Mouse (Mus musculus) limb, embryonic 12.5 days (tissue): ENCODE measurements at regions not wholly inside any gene's neighbourhood (a gene's known extent, or its start where the extent isn't known, plus 50 kb on each side); places are given as distances from the start of the nearest gene placed in this dataset.

ENCODE experiments used
- ATAC-seq: fragments of 200-750 bp; cut with Nextera tagmentation; 2 replicates; pipeline ENCODE4 v1.8.0; 2017; ENCODE audit warnings: low read depth, moderate TSS enrichment; ENCODE audit not compliant: insufficient number of reproducible peaks, insufficient read depth, low FRiP score, low TSS enrichment
- H3K27ac ChIP-seq: fragments of 300-500 bp; sonication (generic); 2 replicates; pipeline ENCODE4 v1.5.1; 2016; ENCODE audit warnings: mild to moderate bottlenecking, moderate library complexity
- H3K27me3 ChIP-seq: fragments of 300-500 bp; sonication (generic); 2 replicates; pipeline ENCODE4 v1.6.1; 2016; ENCODE audit warnings: mild to moderate bottlenecking, moderate library complexity
- H3K36me3 ChIP-seq: fragments of 300-500 bp; sonication (generic); 2 replicates; pipeline ENCODE4 v1.6.1; 2016; ENCODE audit warnings: mild to moderate bottlenecking, moderate library complexity
- H3K4me1 ChIP-seq: fragments of 300-500 bp; sonication (generic); replicated peaks from 2 replicates; pipeline ENCODE4 v1.6.1; 2016
- H3K4me2 ChIP-seq: fragments of 300-500 bp; sonication (generic); 2 replicates; pipeline ENCODE4 v1.6.1; 2016; ENCODE audit warnings: mild to moderate bottlenecking, moderate library complexity
- H3K4me3 ChIP-seq: fragments of 300-500 bp; sonication (generic); replicated peaks from 2 replicates; pipeline ENCODE4 v1.5.1; 2016; ENCODE audit warnings: mild to moderate bottlenecking
- H3K9ac ChIP-seq: fragments of 300-500 bp; sonication (generic); replicated peaks from 2 replicates; pipeline ENCODE4 v1.6.1; 2016; ENCODE audit warnings: mild to moderate bottlenecking, moderate library complexity
- H3K9me3 ChIP-seq: fragments of 300-500 bp; sonication (generic); 2 replicates; pipeline ENCODE4 v1.6.1; 2016; ENCODE audit warnings: mild to moderate bottlenecking, moderate library complexity
- WGBS: fragments of 180-500 bp; shearing (Covaris S2); methylation state at CpG from one replicate; pipeline ENCODE4 v1.1.7; 2016; 5-methylcytosine and 5-hydroxymethylcytosine counted together

DNA sequence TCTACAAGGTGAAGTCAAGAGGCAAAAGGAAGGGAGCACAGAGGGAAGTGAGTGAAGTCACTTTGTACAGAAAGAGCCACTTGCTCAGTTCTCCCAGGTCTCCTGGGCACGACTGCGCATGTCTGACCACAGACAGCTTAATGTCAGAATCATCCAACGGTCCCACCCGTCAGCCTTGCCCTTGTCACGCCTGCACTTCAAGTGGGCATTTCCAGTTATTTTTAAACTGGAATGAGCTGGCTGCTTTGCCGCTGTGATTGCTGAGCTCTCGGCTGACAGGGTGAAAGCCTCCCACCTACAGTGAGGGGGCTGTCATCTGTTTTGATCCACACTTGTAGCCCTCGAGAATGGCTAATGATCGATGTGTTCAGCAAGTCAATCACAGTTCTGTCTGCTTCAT lies 302.8 kb upstream of the Zmiz1 start:
- H3K4me2 ChIP-seq, result no peak overlapping the region
- H3K27me3 ChIP-seq, result no peaks in the 10 kb centered on the region
- no peak for ATAC-seq
- H3K4me1 ChIP-seq, result peaks cover 11% of the 10 kb centered on the region; the same call in 1 of the 2 replicates
- 73% methylated on average over 9 of the region's 9 CpGs for WGBS
- H3K9ac ChIP-seq, result no peak overlapping the region
- no peak overlapping the region for H3K27ac ChIP-seq
- no peaks in the 10 kb centered on the region for H3K36me3 ChIP-seq
- no peak overlapping the region for H3K4me3 ChIP-seq
- no peaks in the 10 kb centered on the region for H3K9me3 ChIP-seq

- Histone ChIP-seq H3K4me2 (no peak overlapping the region), H3K9ac (no peak overlapping the region), H3K36me3 (no peaks in the 10 kb centered on the region), H3K9me3 (no peaks in the 10 kb centered on the region), H3K4me3 (no peak overlapping the region), H3K4me1 (no peaks in the 10 kb centered on the region), H3K27ac (no peak overlapping the region), H3K27me3 (no peaks in the 10 kb centered on the region)
- no peak for ATAC-seq
- 88% methylated on average over 8 of the region's 8 CpGs for WGBS
Observed at GRCm38 (mm10) chr14:25161684-25162321, 297.2 kb upstream of the Zmiz1 start.

GRCm38 (mm10) chr14:25166217-25166616 lies 292.8 kb upstream of the Zmiz1 start:
- no peak for ATAC-seq
- WGBS, result 43% methylated on average over 1 of the region's 1 CpGs
- no peaks in the 10 kb centered on the region for H3K36me3 ChIP-seq
- no peak overlapping the region for H3K27ac ChIP-seq
- peaks cover 8% of the 10 kb centered on the region for H3K4me1 ChIP-seq
- H3K4me3 ChIP-seq, result no peak overlapping the region
- H3K9me3 ChIP-seq, result no peaks in the 10 kb centered on the region
- no peaks in the 10 kb centered on the region for H3K27me3 ChIP-seq
- no peak overlapping the region for H3K4me2 ChIP-seq
- no peak overlapping the region for H3K9ac ChIP-seq

- Histone ChIP-seq H3K36me3 (no peaks in the 10 kb centered on the region), H3K4me2 (no peak overlapping the region), H3K27me3 (no peaks in the 10 kb centered on the region), H3K4me3 (no peak overlapping the region), H3K9me3 (no peaks in the 10 kb centered on the region), H3K9ac (no peak overlapping the region), H3K4me1 (peaks cover 8% of the 10 kb centered on the region), H3K27ac (no peak overlapping the region)
- WGBS, result 78% methylated on average over 4 of the region's 4 CpGs
- ATAC-seq, result no peak
Observed at GRCm38 (mm10) chr14:25167604-25168003, 291.4 kb upstream of the Zmiz1 start.

GRCm38 (mm10) chr14:25168310-25168709 lies 290.7 kb upstream of the Zmiz1 start:
- ATAC-seq, result no peak
- Histone ChIP-seq H3K9me3 (no peaks in the 10 kb centered on the region), H3K4me2 (no peak overlapping the region), H3K4me3 (no peak overlapping the region), H3K4me1 (peaks cover 10% of the 10 kb centered on the region), H3K36me3 (no peaks in the 10 kb centered on the region), H3K27ac (no peak overlapping the region), H3K9ac (no peak overlapping the region), H3K27me3 (no peaks in the 10 kb centered on the region)
- 67% methylated on average over 5 of the region's 5 CpGs for WGBS

DNA sequence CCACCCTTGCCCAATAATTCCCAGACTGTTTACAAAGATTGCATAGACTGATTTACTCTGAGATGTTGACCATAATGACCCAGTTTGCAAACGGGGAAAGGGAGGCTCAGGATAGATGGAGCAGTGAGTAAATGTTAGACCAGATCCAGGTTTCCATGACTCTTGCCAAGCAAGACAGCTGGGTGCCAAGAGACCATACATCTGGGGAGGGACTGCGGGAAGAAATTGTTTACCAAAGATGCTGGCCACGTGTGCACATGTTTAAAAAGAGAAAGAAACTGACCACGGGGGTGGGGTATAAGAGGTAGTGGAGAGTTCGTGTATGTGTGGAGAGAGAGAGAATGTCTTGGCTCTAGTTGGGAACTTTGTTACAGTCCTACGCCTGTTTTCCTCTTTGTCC lies 285.7 kb upstream of the Zmiz1 start:
- no peak for ATAC-seq

GRCm38 (mm10) chr14:25173873-25174272 lies 285.1 kb upstream of the Zmiz1 start:
- WGBS, result 56% methylated on average over 6 of the region's 6 CpGs
- H3K27ac ChIP-seq, result peak overlapping the region; percentile 69
- ATAC-seq, result no peak

More for the DNA sequence above, 285.7 kb upstream of the Zmiz1 start:
- peaks cover 41% of the 10 kb centered on the region for H3K4me1 ChIP-seq
- H3K9ac ChIP-seq, result no peak overlapping the region
- H3K4me2 ChIP-seq, result no peak overlapping the region
- no peak overlapping the region for H3K4me3 ChIP-seq
- no peaks in the 10 kb centered on the region for H3K27me3 ChIP-seq
- WGBS, result 66% methylated on average over 6 of the region's 6 CpGs
- peak overlapping the region; percentile 69; the same call in 1 of the 2 replicates for H3K27ac ChIP-seq
- H3K9me3 ChIP-seq, result no peaks in the 10 kb centered on the region
- H3K36me3 ChIP-seq, result no peaks in the 10 kb centered on the region

GRCm38 (mm10) chr14:25174402-25174801 lies 284.6 kb upstream of the Zmiz1 start:
- Histone ChIP-seq H3K4me1 (peaks cover 35% of the 10 kb centered on the region), H3K9me3 (no peaks in the 10 kb centered on the region), H3K27ac (peak overlapping the region; percentile 69), H3K4me3 (no peak overlapping the region), H3K36me3 (no peaks in the 10 kb centered on the region), H3K4me2 (no peak overlapping the region), H3K9ac (no peak overlapping the region), H3K27me3 (0 out of 2 replicates have a peak, but pooled peaks cover 3% of the 10 kb centered on the region)
- ATAC-seq, result peak; percentile 86
- 28% methylated on average over 2 of the region's 2 CpGs for WGBS

More at GRCm38 (mm10) chr14:25173873-25174272, 285.1 kb upstream of the Zmiz1 start:
- H3K9me3 ChIP-seq, result no peaks in the 10 kb centered on the region
- H3K4me1 ChIP-seq, result peaks cover 35% of the 10 kb centered on the region
- no peak overlapping the region for H3K4me3 ChIP-seq
- no peak overlapping the region for H3K4me2 ChIP-seq
- H3K27me3 ChIP-seq, result no peaks in the 10 kb centered on the region
- H3K36me3 ChIP-seq, result no peaks in the 10 kb centered on the region
- H3K9ac ChIP-seq, result no peak overlapping the region

DNA sequence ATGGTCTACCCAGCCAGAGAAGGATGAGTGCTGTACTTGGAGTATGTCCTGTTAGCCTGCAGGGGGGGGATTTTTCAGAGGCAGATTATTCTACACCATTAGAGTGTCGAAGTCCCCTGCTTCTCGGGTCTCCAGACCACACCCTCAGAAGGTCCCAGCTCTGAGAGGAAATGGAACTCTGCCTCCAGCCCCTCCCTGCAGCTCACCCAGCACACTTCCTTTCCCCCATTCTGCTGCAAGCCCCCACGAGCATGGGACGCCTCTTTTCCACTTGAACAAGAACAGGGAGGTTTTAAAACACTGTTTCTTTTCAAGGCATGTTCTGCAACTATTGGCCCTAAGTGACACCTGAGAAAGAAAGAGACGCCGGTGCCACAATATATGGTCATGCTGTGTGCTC lies 282.8 kb upstream of the Zmiz1 start:
- H3K27ac ChIP-seq, result no peak overlapping the region
- no peaks in the 10 kb centered on the region for H3K9me3 ChIP-seq
- H3K4me2 ChIP-seq, result no peak overlapping the region
- H3K36me3 ChIP-seq, result no peaks in the 10 kb centered on the region
- no peak for ATAC-seq
- peaks cover 45% of the 10 kb centered on the region for H3K4me1 ChIP-seq
- H3K27me3 ChIP-seq, result 0 out of 2 replicates have a peak, but pooled peaks cover 5% of the 10 kb centered on the region
- WGBS, result 69% methylated on average over 6 of the region's 6 CpGs
- H3K9ac ChIP-seq, result no peak overlapping the region
- H3K4me3 ChIP-seq, result no peak overlapping the region

- Histone ChIP-seq H3K4me1 (peaks cover 39% of the 10 kb centered on the region), H3K27ac (no peak overlapping the region), H3K36me3 (no peaks in the 10 kb centered on the region), H3K9ac (no peak overlapping the region), H3K9me3 (no peaks in the 10 kb centered on the region), H3K27me3 (0 out of 2 replicates have a peak, but pooled peaks cover 5% of the 10 kb centered on the region), H3K4me2 (no peak overlapping the region), H3K4me3 (no peak overlapping the region)
- 77% methylated on average over 9 of the region's 9 CpGs for WGBS
- no peak for ATAC-seq
Observed at GRCm38 (mm10) chr14:25180126-25180525, 278.9 kb upstream of the Zmiz1 start.

DNA sequence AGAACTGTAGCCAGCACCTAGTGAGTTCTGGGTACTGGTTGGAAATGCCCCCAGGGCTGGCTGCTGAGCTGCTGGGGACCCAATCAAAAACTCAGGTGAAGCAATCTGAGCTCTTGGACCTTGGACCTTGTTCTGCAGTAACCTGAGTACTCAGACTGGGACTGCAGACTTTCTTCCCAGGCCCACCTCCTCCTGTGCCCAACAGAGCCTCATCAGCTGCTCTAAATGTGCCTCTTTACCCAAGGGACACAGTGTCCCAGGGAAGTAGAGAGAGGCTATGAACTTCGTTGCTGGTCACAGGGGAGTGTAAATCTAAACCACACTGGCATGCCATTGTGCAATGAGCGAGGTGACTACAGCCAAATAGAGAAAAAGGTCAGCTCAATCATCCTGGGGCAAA lies 277.6 kb upstream of the Zmiz1 start:
- Histone ChIP-seq H3K4me2 (no peak overlapping the region), H3K4me1 (peaks cover 41% of the 10 kb centered on the region), H3K9me3 (no peaks in the 10 kb centered on the region), H3K9ac (no peak overlapping the region), H3K36me3 (no peaks in the 10 kb centered on the region), H3K4me3 (no peak overlapping the region), H3K27me3 (0 out of 2 replicates have a peak, but pooled peaks cover 5% of the 10 kb centered on the region), H3K27ac (0 out of 2 replicates have a peak overlapping the region, but pooled peaks have one; percentile 29)
- no peak for ATAC-seq
- whole genome bisulfite sequencing, result 44% methylated on average over 2 of the region's 2 CpGs

GRCm38 (mm10) chr14:25184042-25184441 lies 274.9 kb upstream of the Zmiz1 start:
- ATAC-seq, result no peak
- H3K36me3 ChIP-seq, result no peaks in the 10 kb centered on the region
- peaks cover 5% of the 10 kb centered on the region; the same call in 1 of the 2 replicates for H3K27me3 ChIP-seq
- H3K4me3 ChIP-seq, result no peak overlapping the region
- H3K9me3 ChIP-seq, result no peaks in the 10 kb centered on the region
- no peak overlapping the region for H3K9ac ChIP-seq
- H3K4me1 ChIP-seq, result peaks cover 46% of the 10 kb centered on the region
- H3K4me2 ChIP-seq, result no peak overlapping the region
- WGBS, result 50% methylated on average over 5 of the region's 5 CpGs
- no peak overlapping the region for H3K27ac ChIP-seq
